Mouse (Mus musculus) brain, embryonic 14.5 days (tissue): ENCODE measurements around the gene Plcb4. TPM values are rescaled to one million over a fixed set of nuclear protein-coding genes. Genes with fewer than 3 reads are reported as not detected.
A peak's percentile ranks its signal among the peaks of the same experiment; 100 is the strongest.

Experiments used
- DNase-seq: peaks from one replicate; pipeline ENCODE4 v3.0.0-alpha.2; 2011; ENCODE audit warnings: low read depth
- CTCF ChIP-seq: fragments of 200-500 bp; IDR thresholded peaks from 2 replicates; pipeline ENCODE4 v1.5.1; 2012; ENCODE audit warnings: inconsistent platforms, mild to moderate bottlenecking, moderate library complexity, borderline replicate concordance; ENCODE audit not compliant: insufficient read depth, insufficient read length; ENCODE audit errors: extremely low read depth
- POLR2A ChIP-seq: fragments of 200-500 bp; IDR thresholded peaks from 2 replicates; pipeline ENCODE4 v1.6.1; 2012; ENCODE audit warnings: mild to moderate bottlenecking, inconsistent platforms, borderline replicate concordance; ENCODE audit not compliant: poor library complexity, insufficient read depth, insufficient read length, severe bottlenecking; ENCODE audit errors: extremely low read depth
- polyA plus RNA-seq: library from polyadenylated mRNA; depleted of rRNA; stranded (reverse); fragments of >200 nt; gene quantifications from 2 replicates; pipeline ENCODE4 v1.2.3, GENCODE M21; 2012

The Plcb4 gene
- polyA plus RNA-seq, 1 experiment = 40.1 TPM

DNA sequence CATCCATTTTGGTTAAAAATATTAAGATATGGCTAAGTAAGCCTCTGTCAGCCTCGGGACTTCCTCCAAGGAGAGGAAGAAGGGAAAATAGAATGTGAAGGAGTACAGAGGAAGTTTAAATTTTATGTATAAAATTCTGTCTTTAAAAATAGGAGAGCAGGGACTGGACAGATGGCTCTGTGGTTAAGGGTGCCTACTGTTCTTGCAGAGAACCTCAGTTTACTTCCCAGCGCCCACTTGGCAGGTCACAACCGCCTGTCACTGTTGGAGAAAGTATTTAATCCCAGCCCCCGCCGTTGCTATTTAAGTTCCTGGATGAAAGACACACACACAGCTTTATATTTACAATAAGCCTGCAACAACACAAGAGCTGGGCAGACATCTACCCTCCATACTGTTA, 347.5 kb downstream of the Plcb4 start:
- DNase-seq = no peak
- TF ChIP-seq POLR2A = no peak
- no peak for TF ChIP-seq CTCF

DNA sequence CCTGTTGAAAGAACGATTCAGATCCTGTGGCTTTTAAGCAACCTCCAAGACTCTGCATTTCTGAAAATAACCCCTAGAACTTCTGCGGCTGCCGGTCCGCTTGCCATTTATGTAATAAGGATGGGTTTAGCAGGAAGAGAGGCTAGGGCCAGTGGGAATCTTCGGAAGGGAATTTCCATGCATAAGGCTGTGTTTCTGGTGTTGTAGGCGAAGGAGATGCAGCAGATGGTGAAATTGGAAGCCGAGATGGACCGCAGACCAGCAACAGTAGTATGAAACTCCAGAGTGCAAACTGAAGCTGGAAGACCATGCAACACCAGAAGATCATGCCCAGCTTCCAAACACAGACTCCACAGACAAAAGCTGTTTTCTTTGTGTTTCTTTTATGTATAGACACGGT, 353.9 kb downstream of the Plcb4 start:
- DNase-seq = no peak
- no peak for TF ChIP-seq POLR2A
- TF ChIP-seq CTCF = no peak

DNA sequence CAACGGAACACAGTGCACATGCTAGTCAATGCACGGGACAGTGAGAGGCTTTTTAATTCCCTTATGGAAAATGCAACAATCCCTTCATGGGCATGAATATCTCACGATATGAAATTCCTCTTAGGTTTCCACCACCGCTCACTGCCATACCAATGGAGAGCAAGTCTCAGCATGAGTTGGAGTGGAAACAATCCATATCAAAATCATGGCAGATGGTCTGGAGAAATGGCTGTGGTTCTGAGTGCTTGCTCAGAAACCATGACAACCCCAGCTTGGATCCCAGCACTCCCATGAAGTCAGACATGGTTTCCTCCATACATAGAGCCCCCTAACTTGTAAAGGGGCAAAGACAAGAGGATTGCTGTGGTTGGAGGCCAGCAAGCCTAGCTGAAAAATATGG, 389.7 kb downstream of the Plcb4 start:
- DNase-seq = no peak
- TF ChIP-seq POLR2A (no peak), CTCF (no peak)

DNA sequence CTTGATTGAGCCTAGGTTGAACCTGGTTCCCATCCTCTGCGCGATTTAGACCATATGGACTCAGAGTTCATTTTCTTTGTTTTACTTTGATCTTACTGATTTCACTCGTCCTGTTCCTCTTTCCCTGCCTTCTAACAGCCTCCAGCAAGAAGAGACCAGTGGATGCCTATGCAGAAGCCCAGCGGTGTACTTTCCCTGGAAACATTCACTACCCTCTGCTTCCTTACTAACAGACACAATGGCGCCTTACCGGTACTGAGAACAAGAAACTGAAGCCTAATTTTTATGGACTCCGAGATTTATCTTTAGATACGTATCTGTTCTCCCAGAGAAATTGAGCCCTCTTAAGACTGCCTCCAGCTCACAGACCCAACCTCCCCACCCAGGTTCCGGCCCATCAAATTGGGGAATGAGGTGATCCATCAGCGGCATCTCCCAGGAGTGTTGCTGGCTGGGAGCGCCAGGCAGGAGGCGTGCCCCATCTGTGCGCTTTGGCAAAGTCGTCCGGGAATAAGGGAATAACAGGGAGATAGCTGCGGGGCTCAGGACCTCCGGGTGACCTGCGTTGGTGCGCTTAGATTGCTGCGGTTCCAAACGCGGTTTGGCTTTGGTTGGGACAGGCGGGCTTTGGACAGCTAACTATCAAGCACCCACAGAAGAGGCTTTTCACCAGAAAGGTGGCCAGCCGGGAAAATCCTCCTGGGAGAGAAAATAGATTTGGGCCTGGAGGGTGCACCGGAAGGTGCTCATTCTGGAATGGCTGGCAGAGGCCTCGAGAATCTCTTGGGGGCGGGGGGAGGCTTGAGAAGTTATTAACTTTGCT, 392.2 kb downstream of the Plcb4 start:
- TF ChIP-seq CTCF = no peak
- TF ChIP-seq POLR2A = no peak
- DNase-seq = peak; percentile 71

DNA sequence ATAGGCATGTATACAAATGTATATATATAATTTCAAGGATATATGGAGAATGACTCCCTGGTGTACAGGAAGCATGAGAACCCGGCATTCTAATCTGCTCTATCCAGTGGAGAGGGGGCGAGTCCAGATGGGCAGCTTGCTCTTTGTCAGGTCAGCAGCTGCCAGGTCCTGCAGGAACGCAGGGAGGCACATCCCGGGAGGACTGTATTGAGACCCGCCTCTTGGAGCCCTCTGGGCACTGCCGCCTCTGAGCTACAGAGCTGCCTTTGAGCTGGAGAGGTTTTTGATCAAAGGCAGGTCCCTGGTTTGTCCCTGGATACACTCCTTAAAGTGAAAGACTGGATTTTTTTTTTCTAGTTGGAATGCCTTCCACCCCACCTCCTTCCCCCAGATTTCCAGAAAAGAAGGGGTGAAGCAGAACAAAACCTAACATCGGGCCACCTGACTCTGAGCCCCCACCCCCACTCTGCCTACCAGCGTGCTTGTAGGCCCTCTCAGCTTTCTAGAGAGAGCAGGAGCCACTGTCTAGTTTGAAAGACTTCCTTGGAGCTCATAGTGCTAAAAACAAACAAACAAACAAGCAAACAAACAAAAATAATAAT, 393.0 kb downstream of the Plcb4 start, which contains the start of gene Lamp5:
Gene Lamp5 (plus strand): TSS at position 552 of the 602 bp plus-strand sequence.
- TF ChIP-seq CTCF (no peak), POLR2A (no peak)
- DNase-seq = peak; percentile 55

DNA sequence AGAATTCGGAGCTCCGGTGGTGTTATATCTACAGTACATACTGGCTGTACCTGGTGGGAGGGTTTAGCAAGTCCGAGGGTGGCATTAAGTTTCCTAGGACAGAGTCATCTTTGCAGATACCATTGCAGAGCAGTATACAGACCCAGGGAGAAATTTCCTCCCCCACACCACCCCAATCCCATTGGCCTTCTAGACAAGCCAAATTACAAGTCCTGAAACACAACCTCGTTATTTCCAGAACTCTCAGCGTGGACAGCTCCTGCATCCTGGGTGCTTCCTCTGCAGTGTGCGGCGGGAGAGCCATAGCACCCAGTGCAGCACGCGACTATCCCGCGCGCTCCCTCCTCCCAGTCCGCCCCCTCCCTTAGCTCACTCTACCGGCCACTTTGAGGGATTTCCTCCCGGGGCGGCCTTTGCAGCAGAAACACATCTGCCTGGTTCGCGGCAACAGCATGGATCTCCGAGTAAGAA, 399.1 kb downstream of the Plcb4 start:
- peak; percentile 49 for DNase-seq
- TF ChIP-seq CTCF = no peak
- TF ChIP-seq POLR2A = no peak

DNA sequence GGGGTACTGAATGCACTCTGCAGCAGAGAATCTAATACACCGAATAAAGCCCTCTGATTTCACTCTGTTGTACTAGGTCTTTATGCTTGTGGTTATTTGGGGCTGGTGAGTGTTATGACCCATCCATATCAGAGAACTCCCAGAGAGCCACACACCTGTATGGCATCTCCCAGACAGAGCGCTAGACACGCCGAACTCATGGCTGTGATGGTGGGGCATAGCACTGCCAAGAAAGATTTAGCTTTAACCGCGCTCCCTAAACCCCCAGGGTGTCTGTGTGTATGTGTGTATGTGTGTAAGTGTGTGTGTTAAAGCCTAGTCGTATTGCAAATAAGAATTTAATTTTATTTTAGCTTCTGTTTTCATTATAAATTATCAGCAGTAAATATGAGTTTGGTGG, 399.6 kb downstream of the Plcb4 start:
- peak; percentile 34 for DNase-seq

DNA sequence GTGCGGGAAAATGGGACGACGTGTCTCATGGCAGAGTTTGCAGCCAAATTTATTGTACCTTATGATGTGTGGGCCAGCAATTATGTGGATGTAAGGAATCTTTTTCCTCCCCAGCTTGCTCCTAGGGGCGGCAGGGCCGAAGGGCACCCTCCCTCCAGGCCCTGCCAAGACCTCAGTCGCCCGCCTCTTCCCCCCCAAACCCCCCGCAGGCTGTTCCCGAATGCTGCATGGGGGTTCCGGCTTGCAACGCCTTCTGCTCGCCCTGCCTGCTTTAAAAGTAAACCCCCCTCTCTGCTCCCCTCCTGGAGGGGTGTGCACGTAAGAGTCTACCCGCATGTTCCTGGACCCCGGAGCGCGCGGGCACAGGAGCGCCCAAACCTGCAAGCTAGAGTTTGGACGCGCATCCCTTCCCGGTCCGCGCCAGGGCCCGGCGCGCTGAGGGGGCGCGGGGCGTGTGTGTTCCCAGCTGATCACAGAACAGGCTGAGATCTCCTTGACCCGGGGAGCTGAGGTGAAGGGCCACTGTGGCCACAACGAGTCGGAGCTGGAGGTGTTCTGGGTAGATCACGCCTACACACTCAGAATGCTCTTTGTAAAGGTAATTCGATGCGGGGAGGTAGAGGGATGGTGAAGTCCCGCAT, 400.3 kb downstream of the Plcb4 start:
- peak; percentile 38 for DNase-seq
- TF ChIP-seq POLR2A (no peak), CTCF (no peak)

More for the DNA sequence above, 399.6 kb downstream of the Plcb4 start:
- no peak for TF ChIP-seq CTCF
- no peak for TF ChIP-seq POLR2A
